Mouse (Mus musculus): ENCODE results near the gene Gtsf1l.
A peak's percentile ranks its signal among the peaks of the same experiment; 100 is the strongest.

Gtsf1l gene

DNA sequence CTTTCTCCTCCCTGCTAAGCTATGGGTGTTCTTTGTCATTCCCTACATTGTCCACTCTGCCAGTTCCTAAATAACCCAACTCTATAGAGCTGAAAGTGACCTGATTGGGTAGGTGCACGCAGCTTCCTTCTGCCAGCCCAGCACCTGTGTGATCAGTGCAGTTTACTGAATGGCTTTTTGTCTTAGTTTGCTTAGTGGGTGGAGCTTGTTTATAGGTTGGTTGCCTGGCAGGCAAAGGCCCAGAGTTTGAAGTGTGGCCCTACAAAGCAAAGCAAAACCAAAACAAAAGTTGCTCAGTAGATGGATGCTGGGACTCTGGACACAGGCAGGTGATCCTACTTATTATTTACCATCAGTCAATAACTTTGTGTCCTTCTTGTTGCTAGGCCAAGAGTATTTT is 36.0 kb downstream of the Gtsf1l start:
- DNase-seq (ENCODE audit: low spot score): no peak

DNA sequence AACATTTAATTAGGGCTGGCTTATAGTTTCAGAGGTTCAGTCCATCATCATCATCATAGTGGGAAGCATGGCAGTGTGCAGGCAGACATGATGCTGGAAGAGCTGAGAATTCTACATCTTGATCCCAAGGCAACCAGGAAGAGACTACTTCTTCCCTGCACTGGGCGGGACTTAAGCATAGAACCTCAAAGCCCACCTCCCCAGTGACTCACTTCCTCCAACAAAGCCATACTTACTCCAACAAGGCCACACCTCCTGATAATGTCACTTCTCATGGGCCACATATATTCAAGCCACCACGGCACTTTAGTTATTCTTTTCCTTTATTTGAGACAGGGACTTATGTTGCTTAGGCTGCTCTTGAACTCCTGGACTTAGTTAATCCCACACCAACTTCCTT is 38.5 kb downstream of the Gtsf1l start:
- DNase-seq (ENCODE audit: low spot score): no peak

DNA sequence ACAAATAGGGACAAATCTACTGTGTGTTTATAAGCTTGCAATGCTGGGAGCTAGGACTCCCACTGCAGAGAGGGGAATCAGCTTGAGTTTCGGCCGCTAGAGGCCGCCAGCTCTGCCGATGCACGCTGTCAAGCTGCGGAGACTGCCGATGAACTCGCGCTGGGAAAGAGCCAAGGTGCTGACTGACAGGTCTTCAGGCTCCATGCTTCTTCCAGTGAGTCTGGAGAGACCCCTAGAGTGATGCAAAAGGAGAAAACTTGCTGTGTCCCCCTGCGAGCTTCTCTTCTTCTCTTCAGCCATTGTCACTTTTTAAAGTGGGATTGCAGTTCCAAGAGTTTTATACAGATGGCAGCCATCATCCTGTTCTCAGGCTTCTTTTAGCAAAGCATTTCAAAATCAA is 39.5 kb downstream of the Gtsf1l start:
- DNase-seq (ENCODE audit: low spot score): peak; percentile 68

DNA sequence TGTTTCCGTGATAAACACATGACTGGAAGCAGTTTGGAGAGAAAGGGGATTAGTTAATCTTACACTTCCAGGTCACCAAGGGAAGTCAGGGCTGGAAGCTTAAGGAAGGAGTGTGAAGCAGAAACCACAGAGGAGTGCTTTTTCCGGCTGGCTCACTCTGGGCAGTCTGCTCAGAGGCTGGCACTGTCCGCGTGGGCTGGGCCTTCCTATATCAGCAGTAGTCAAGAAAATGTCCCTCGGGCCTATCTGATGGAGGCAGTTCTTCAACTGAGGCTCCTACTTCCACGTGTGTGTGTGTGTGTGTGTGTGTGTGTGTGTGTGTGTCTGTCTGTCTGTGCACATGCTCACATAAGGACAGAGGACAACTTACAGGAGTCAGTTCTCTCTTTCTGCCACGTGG is 47.7 kb downstream of the Gtsf1l start:
- DNase-seq (ENCODE audit: low spot score): no peak

All from yolk sac, embryonic 10.5 days (tissue).